Mouse (Mus musculus) kidney, postnatal 0 days (tissue): ENCODE results near the gene Bcam. TPM values are rescaled to one million over a fixed set of nuclear protein-coding genes. Genes with fewer than 3 reads are reported as not detected.

ENCODE experiments used
- ATAC-seq: fragments of 200-750 bp; cut with Nextera tagmentation; replicated peaks from 2 replicates; pipeline ENCODE4 v1.8.0; 2017; ENCODE audit warnings: low read depth, moderate number of reproducible peaks, moderate TSS enrichment, moderate library complexity; ENCODE audit not compliant: low FRiP score
- DNase-seq: peaks from one replicate; pipeline ENCODE4 v3.0.0-alpha.2; 2016; ENCODE audit warnings: low spot score
- H3K27ac ChIP-seq: fragments of 300-500 bp; sonication (generic); 2 replicates; pipeline ENCODE4 v1.5.1; 2014; ENCODE audit warnings: mild to moderate bottlenecking
- H3K27me3 ChIP-seq: fragments of 300-500 bp; sonication (generic); 2 replicates; pipeline ENCODE4 v1.6.1; 2014; ENCODE audit warnings: low read length, mixed read lengths; ENCODE audit not compliant: insufficient read depth
- H3K36me3 ChIP-seq: fragments of 300-500 bp; sonication (generic); 2 replicates; pipeline ENCODE4 v1.6.1; 2014; ENCODE audit warnings: low read length, mixed read lengths; ENCODE audit not compliant: insufficient read depth
- H3K4me1 ChIP-seq: fragments of 300-500 bp; sonication (generic); replicated peaks from 2 replicates; pipeline ENCODE4 v1.6.1; 2014; ENCODE audit warnings: antibody characterized with exemption, low read length, mixed read lengths; ENCODE audit not compliant: insufficient read depth
- H3K4me2 ChIP-seq: fragments of 300-500 bp; sonication (generic); 2 replicates; pipeline ENCODE4 v1.6.1; 2014; ENCODE audit warnings: mild to moderate bottlenecking, low read length, moderate library complexity, mixed read lengths
- H3K4me3 ChIP-seq: fragments of 300-500 bp; sonication (generic); replicated peaks from 2 replicates; pipeline ENCODE4 v1.5.1; 2014; ENCODE audit warnings: low read depth, low read length
- H3K9ac ChIP-seq: fragments of 300-500 bp; sonication (generic); 2 replicates; pipeline ENCODE4 v1.6.1; 2014; ENCODE audit warnings: low read depth, low read length
- H3K9me3 ChIP-seq: fragments of 300-500 bp; sonication (generic); replicated peaks from 2 replicates; pipeline ENCODE4 v1.6.1; 2016; ENCODE audit warnings: low read length, inconsistent platforms, mixed read lengths
- CTCF ChIP-seq: IDR thresholded peaks from 2 replicates; pipeline ENCODE4 v1.5.1; 2016; ENCODE audit warnings: antibody characterized with exemption, low read depth, mild to moderate bottlenecking, moderate library complexity
- WGBS: fragments of 180-500 bp; shearing (Covaris S2); extraction: QIAGEN DNeasy Blood & Tissue Kit; methylation state at CpG from one replicate; pipeline ENCODE4 v1.1.7; 2014; 5-methylcytosine and 5-hydroxymethylcytosine counted together
- polyA plus RNA-seq: library from polyadenylated mRNA; unstranded; fragments of >200 nt; fragmentation: Nextera tagmentation; extraction: Ambion mirVana; gene quantifications from 2 replicates; pipeline ENCODE4 v1.2.1, GENCODE M21; 2015

Bcam gene
- polyA plus RNA-seq = 378 and 394 TPM in 2 replicates

GRCm38 (mm10) chr7:19770984-19771391 is at the start of gene Bcam:
Gene Bcam (minus strand): TSS chr7:19771016.
- H3K4me2 ChIP-seq = peak within 1 kb of the TSS; percentile 75
- peak; percentile 89 for DNase-seq
- TF ChIP-seq CTCF = no peak

DNA sequence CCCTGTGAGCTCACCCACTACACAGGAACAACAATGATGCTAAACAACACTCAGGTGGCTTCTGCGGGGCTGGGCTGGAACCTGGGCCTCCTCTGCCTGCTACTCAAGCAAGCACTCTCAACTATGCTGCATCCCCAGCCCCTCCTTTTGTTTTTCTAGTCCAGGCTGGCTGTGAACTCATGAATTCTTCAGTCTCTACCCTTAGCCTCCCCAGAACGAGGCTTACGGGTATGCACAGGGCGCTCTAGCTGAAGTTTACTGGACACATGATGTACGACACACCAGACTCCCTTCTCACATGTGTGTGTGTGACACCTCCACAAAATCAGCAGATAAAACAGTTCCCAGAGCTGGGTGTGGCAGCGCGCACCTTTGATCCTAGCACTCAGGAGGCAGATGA is 48.1 kb upstream of the Bcam start:
- 80% methylated on average over 7 of the region's 7 CpGs for WGBS
- Histone ChIP-seq H3K27me3 (no peaks in the 10 kb centered on the region; the same call in 1 of the 2 replicates), H3K4me2 (no peak overlapping the region), H3K9me3 (no peaks in the 10 kb centered on the region), H3K4me1 (peaks cover 33% of the 10 kb centered on the region), H3K36me3 (no peaks in the 10 kb centered on the region), H3K27ac (no peak overlapping the region), H3K4me3 (no peak overlapping the region), H3K9ac (no peak overlapping the region)
- DNase-seq (no peak), ATAC-seq (no peak)
- TF ChIP-seq CTCF = no peak

More at GRCm38 (mm10) chr7:19770984-19771391, at the start of gene Bcam:
- Histone ChIP-seq H3K27ac (peak within 1 kb of the TSS; percentile 85), H3K36me3 (no peaks in the 10 kb centered on the region), H3K9ac (peak within 1 kb of the TSS; percentile 82), H3K4me3 (peak within 1 kb of the TSS; percentile 60), H3K9me3 (no peaks in the 10 kb centered on the region), H3K4me1 (peaks cover 29% of the 10 kb centered on the region), H3K27me3 (no peaks in the 10 kb centered on the region)
- 8% methylated on average over 9 of the region's 9 CpGs for WGBS
- ATAC-seq = peak; percentile 87

- ATAC-seq = no peak
- Histone ChIP-seq H3K4me1 (peaks cover 29% of the 10 kb centered on the region), H3K4me2 (no peak overlapping the region), H3K36me3 (no peaks in the 10 kb centered on the region), H3K9ac (no peak overlapping the region), H3K4me3 (no peak overlapping the region), H3K9me3 (no peaks in the 10 kb centered on the region), H3K27ac (no peak overlapping the region), H3K27me3 (no peaks in the 10 kb centered on the region; the same call in 1 of the 2 replicates)
- peak; percentile 39 for DNase-seq
- no peak for TF ChIP-seq CTCF
- WGBS = 75% methylated on average over 5 of the region's 5 CpGs
Measured at GRCm38 (mm10) chr7:19818440-19818839, 47.6 kb upstream of the Bcam start.

DNA sequence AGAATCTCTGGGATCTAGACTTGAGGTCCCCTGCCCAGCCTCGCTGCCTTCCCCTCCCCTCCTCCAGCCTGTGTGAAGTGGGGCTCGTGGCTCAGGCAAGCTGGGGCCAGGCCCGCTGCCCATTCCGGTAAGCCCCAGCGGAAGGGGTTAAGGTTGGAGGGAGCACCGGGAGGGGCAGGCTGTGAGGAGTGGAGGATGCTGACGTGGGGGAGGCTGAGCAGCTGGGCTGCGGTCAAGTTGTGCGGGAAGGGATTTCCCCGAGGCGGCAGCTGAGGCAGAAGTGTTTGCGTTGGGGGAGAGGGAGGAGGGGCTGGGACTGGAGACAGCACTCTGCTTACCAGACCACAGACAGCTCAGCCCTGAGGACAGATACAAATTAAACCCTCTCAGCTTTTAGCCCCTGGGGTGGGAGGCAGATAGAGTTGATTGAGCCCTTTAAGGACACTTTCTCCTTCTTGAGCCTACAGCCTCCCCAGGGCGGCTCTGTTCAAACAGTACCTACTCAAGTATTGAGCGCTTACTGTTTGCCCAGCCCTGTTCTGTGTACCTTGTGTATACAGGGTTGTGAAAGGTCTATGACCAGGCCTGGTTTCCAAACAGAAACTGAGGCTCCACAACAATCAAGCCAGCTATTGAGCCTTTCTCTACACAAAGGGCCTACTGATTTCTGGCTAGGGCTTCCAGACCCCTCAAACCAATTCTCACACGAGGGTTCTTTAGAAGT is 46.7 kb upstream of the Bcam start:
- H3K9ac ChIP-seq = peak overlapping the region; percentile 53
- H3K4me3 ChIP-seq = no peak overlapping the region
- peak overlapping the region; percentile 51 for H3K27ac ChIP-seq
- no peaks in the 10 kb centered on the region for H3K9me3 ChIP-seq
- no peaks in the 10 kb centered on the region for H3K36me3 ChIP-seq
- ATAC-seq (peak; percentile 66), DNase-seq (peak; percentile 89)
- H3K4me1 ChIP-seq = peaks cover 22% of the 10 kb centered on the region
- peak overlapping the region; percentile 79 for H3K4me2 ChIP-seq
- H3K27me3 ChIP-seq = no peaks in the 10 kb centered on the region; the same call in 1 of the 2 replicates
- no peak for TF ChIP-seq CTCF
- WGBS = 11% methylated on average over 15 of the region's 15 CpGs

DNA sequence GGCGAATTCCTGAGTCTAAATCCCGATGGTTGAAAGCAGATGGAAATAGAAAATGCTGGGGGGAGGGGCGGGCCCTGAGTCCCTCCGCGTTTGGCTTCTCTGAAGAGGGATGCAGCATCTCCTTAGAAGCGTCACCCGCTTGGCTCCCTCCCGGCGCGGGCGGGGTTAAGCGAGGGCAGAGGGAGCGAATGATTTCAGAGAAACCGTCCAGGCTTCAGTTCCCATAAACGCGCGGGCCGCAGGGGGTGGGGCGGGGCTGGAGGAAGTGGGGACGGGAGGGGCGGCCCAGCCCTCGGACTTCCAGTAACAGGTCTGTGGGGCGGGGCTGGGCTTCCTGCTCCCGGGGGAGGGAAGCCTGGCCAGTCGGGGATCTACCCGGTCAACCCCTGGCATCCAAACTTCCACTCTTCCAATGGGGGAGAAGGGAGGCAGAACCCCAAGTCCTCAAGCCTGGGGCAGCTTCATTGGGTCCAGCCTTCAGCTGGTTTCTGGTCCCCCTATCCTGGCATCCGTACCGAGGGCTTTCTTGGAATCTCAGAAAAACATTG is 45.5 kb upstream of the Bcam start:
- Histone ChIP-seq H3K9me3 (no peaks in the 10 kb centered on the region), H3K4me2 (peak overlapping the region; percentile 79), H3K4me3 (peak overlapping the region; percentile 35), H3K27ac (peak overlapping the region; percentile 52), H3K4me1 (peaks cover 18% of the 10 kb centered on the region), H3K27me3 (no peaks in the 10 kb centered on the region; the same call in 1 of the 2 replicates), H3K9ac (peak overlapping the region; percentile 53), H3K36me3 (no peaks in the 10 kb centered on the region)
- TF ChIP-seq CTCF = no peak
- DNase-seq (peak; percentile 88), ATAC-seq (peak; percentile 67)
- WGBS = under 1% methylated on average over 28 of the region's 28 CpGs

DNA sequence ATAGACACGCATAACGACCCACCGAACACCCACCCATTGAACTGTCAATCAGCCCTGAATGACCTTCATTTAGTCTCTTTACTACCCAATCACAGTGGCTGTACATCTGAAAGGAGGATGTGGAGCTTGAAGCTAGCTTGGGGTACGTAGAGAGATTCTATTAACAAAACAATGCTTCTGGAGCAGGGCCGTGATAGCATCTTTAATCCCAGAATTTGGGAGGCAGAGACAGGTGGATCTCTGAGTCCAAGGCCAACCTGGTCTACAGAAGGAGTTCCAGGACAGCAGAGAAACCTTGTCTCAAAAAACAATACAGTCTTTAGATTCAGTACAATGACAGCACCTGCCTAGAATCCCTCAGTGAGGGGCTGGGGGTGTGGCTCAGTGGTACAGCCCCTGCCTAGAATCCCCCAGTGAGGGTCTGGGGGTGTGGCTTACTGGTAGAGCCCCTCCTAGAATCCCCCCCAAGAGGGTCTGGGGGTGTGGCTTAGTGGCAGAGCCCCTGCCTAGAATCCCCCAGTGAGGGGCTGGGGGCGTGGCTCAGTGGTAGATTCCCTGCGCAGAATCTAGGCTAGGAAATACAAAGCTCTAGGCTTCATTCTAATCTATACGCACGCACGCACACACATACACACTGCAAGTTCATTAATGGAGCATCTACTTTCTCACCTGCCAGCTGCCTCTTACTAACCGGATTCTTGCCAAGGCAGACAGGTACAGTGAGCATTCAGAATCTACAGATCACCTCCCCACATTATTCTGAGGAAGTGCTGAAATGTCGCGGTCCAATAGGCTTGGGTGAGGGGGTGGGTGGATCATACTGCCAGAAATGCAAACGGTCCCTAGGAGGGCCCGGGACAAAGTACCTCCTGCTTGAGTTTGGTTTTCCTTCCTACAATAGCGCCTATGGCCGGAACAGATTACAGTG is 44.7 kb upstream of the Bcam start:
- Histone ChIP-seq H3K27me3 (no peaks in the 10 kb centered on the region), H3K4me2 (peak overlapping the region; percentile 79), H3K4me1 (peaks cover 18% of the 10 kb centered on the region), H3K4me3 (peak overlapping the region; percentile 35), H3K9me3 (no peaks in the 10 kb centered on the region), H3K9ac (peak overlapping the region; percentile 53), H3K36me3 (no peaks in the 10 kb centered on the region), H3K27ac (peak overlapping the region; percentile 52)
- DNase-seq (no peak), ATAC-seq (no peak)
- WGBS = 31% methylated on average over 17 of the region's 17 CpGs
- no peak for TF ChIP-seq CTCF
